Mouse (Mus musculus) MEL (cell line): ENCODE results near the gene Ccdc162. TPM values are rescaled to one million over a fixed set of nuclear protein-coding genes. Genes with fewer than 3 reads are reported as not detected.
A peak's percentile ranks its signal among the peaks of the same experiment; 100 is the strongest.

ENCODE experiments used
- BHLHE40 ChIP-seq: IDR thresholded peaks from 2 replicates; pipeline ENCODE4 v1.6.1; 2012; ENCODE audit warnings: low read depth, mild to moderate bottlenecking, inconsistent platforms, low read length, improper control_type of control experiment, borderline replicate concordance
- CHD1 ChIP-seq: IDR thresholded peaks from 2 replicates; pipeline ENCODE4 v1.6.1; 2012; ENCODE audit warnings: low read depth, mild to moderate bottlenecking, inconsistent platforms, low read length, improper control_type of control experiment
- CHD2 ChIP-seq: IDR thresholded peaks from 2 replicates; pipeline ENCODE4 v1.6.1; 2011; ENCODE audit warnings: low read length, improper control_type of control experiment
- CTCF ChIP-seq, 3 experiments: IDR thresholded peaks in 2 of 3; conservative IDR thresholded peaks in 1 of 3; 2 replicates each; pipeline ENCODE4 v1.5.1; 2011 to 2012; ENCODE audit warnings: low read length in 3 of 3, low read depth in 2 of 3, mild to moderate bottlenecking in 2 of 3, improper control_type of control experiment in 1 of 3, inconsistent platforms in 1 of 3, mixed read lengths in 1 of 3, moderate library complexity in 1 of 3; ENCODE audit not compliant: control insufficient read depth in 1 of 3, insufficient read depth in 1 of 3, poor library complexity in 1 of 3, severe bottlenecking in 1 of 3
- E2F4 ChIP-seq: IDR thresholded peaks from 2 replicates; pipeline ENCODE4 v1.6.1; 2011; ENCODE audit warnings: low read depth, low read length, improper control_type of control experiment, borderline replicate concordance
- ELF1 ChIP-seq: IDR thresholded peaks from 2 replicates; pipeline ENCODE4 v1.6.1; 2014; ENCODE audit warnings: low read depth, mild to moderate bottlenecking, inconsistent platforms, low read length, improper control_type of control experiment, moderate library complexity
- EP300 ChIP-seq, 2 experiments: IDR thresholded peaks; 2 replicates each; pipeline ENCODE4 v1.6.1; 2011; ENCODE audit warnings: improper control_type of control experiment in 2 of 2, low read length in 2 of 2, low read depth in 1 of 2, mild to moderate bottlenecking in 1 of 2
- GATA1 ChIP-seq: IDR thresholded peaks from 2 replicates; pipeline ENCODE4 v1.6.1; 2011; ENCODE audit warnings: low read depth, low read length, improper control_type of control experiment
- HCFC1 ChIP-seq: IDR thresholded peaks from 2 replicates; pipeline ENCODE4 v1.6.1; 2012; ENCODE audit warnings: low read depth, mild to moderate bottlenecking, inconsistent platforms, low read length, improper control_type of control experiment, moderate library complexity
- JUND ChIP-seq: IDR thresholded peaks from 2 replicates; pipeline ENCODE4 v1.6.1; 2011; ENCODE audit warnings: low read depth, mild to moderate bottlenecking, improper control_type of control experiment, low read length
- MAX ChIP-seq: IDR thresholded peaks from 2 replicates; pipeline ENCODE4 v1.6.1; 2011; ENCODE audit warnings: low read length, improper control_type of control experiment
- MAZ ChIP-seq: IDR thresholded peaks from 2 replicates; pipeline ENCODE4 v1.6.1; 2012; ENCODE audit warnings: low read depth, mild to moderate bottlenecking, inconsistent platforms, low read length, improper control_type of control experiment
- MEF2A ChIP-seq: IDR thresholded peaks from 2 replicates; pipeline ENCODE4 v1.6.1; 2014; ENCODE audit warnings: low read depth, mild to moderate bottlenecking, inconsistent platforms, low read length, improper control_type of control experiment; ENCODE audit not compliant: poor library complexity, insufficient replicate concordance, severe bottlenecking; ENCODE audit errors: extremely low read depth
- MXI1 ChIP-seq: IDR thresholded peaks from 2 replicates; pipeline ENCODE4 v1.6.1; 2011; ENCODE audit warnings: mild to moderate bottlenecking, low read depth, low read length, improper control_type of control experiment
- MYB ChIP-seq: IDR thresholded peaks from 2 replicates; pipeline ENCODE4 v1.6.1; 2011; ENCODE audit warnings: mild to moderate bottlenecking, low read depth, low read length, improper control_type of control experiment
- NELFE ChIP-seq: IDR thresholded peaks from 2 replicates; pipeline ENCODE4 v1.6.1; 2011; ENCODE audit warnings: low read depth, low read length, improper control_type of control experiment
- NRF1 ChIP-seq: IDR thresholded peaks from 2 replicates; pipeline ENCODE4 v1.6.1; 2014; ENCODE audit warnings: low read depth, mild to moderate bottlenecking, inconsistent platforms, low read length, improper control_type of control experiment, moderate library complexity; ENCODE audit not compliant: poor library complexity, insufficient read depth, severe bottlenecking
- POLR2A ChIP-seq, 2 experiments: IDR thresholded peaks; 2 replicates each; pipeline ENCODE4 v1.6.1; 2011 to 2012; ENCODE audit warnings: low read length in 2 of 2, mild to moderate bottlenecking in 2 of 2, control low read depth in 1 of 2, improper control_type of control experiment in 1 of 2, low read depth in 1 of 2, moderate library complexity in 1 of 2; ENCODE audit not compliant: control insufficient read depth in 1 of 2, insufficient read depth in 1 of 2, poor library complexity in 1 of 2
- POLR2AphosphoS2 ChIP-seq: IDR thresholded peaks from 2 replicates; pipeline ENCODE4 v1.6.1; 2011; ENCODE audit warnings: low read length, improper control_type of control experiment
- POLR2AphosphoS5 ChIP-seq: IDR thresholded peaks from 2 replicates; pipeline ENCODE4 v1.6.1; 2012; ENCODE audit warnings: low read depth, borderline replicate concordance, mild to moderate bottlenecking, inconsistent platforms, low read length, moderate library complexity, mixed read lengths
- RCOR1 ChIP-seq: IDR thresholded peaks from 2 replicates; pipeline ENCODE4 v1.6.1; 2012; ENCODE audit warnings: low read depth, mild to moderate bottlenecking, inconsistent platforms, low read length, improper control_type of control experiment
- SIN3A ChIP-seq: IDR thresholded peaks from 2 replicates; pipeline ENCODE4 v1.6.1; 2012; ENCODE audit warnings: low read length, improper control_type of control experiment, inconsistent platforms
- TAL1 ChIP-seq: IDR thresholded peaks from 2 replicates; pipeline ENCODE4 v1.6.1; 2012; ENCODE audit warnings: mild to moderate bottlenecking, inconsistent platforms, low read length, moderate library complexity, mixed read lengths
- TBP ChIP-seq: IDR thresholded peaks from 2 replicates; pipeline ENCODE4 v1.8.0; 2011; ENCODE audit warnings: low read depth, low read length, improper control_type of control experiment
- USF1 ChIP-seq: IDR thresholded peaks from 2 replicates; pipeline ENCODE4 v1.6.1; 2014; ENCODE audit warnings: low read depth, mild to moderate bottlenecking, inconsistent platforms, low read length, improper control_type of control experiment, moderate library complexity
- ZKSCAN1 ChIP-seq: IDR thresholded peaks from 2 replicates; pipeline ENCODE4 v1.6.1; 2012; ENCODE audit warnings: low read depth, mild to moderate bottlenecking, inconsistent platforms, low read length, improper control_type of control experiment, moderate library complexity
- ZNF384 ChIP-seq: IDR thresholded peaks from 2 replicates; pipeline ENCODE4 v1.6.1; 2012; ENCODE audit warnings: low read depth, mild to moderate bottlenecking, inconsistent platforms, low read length, improper control_type of control experiment
- polyA plus RNA-seq, 2 experiments: library from polyadenylated mRNA; stranded (reverse) in 1 of 2; unstranded in 1 of 2; fragments of >175 nt in 1 of 2; fragments of >200 nt in 1 of 2; gene quantifications; 2 replicates each; pipeline versions ENCODE4 v1.2.1 to v1.2.4; 2012; ENCODE audit warnings: low replicate concordance in 2 of 2, low read depth in 1 of 2; ENCODE audit not compliant: insufficient read length in 2 of 2, insufficient read depth in 1 of 2, missing spikeins in 1 of 2
- total RNA-seq: library from RNA; depleted of rRNA; stranded (reverse); fragments of 300-350 nt; gene quantifications from 2 replicates; pipeline ENCODE4 v1.2.3, GENCODE M21; 2012

Ccdc162 gene
- total and polyA plus RNA-seq, 3 experiments, result 0.06 TPM; not detected in 2

- TF ChIP-seq CHD1, result peak; percentile 99
- 0 out of 2 replicates have a peak, but pooled peaks have one; percentile 29 for TF ChIP-seq NRF1
- peak; percentile 45; the same call in 1 of the 2 replicates for TF ChIP-seq MAZ
- TF ChIP-seq CHD2, result no peak
- TF ChIP-seq HCFC1, result peak; percentile 75
- TF ChIP-seq MEF2A, result no peak
- peak; percentile 78; the same call in 1 of the 2 replicates for TF ChIP-seq SIN3A
- peak; percentile 79 for TF ChIP-seq BHLHE40
- no peak for TF ChIP-seq EP300 (IDR thresholded peaks at IDR 0.05; ENCODE audit: low read depth in 1 of 2, low read length in 2 of 2)
- TF ChIP-seq ELF1, result 0 out of 2 replicates have a peak, but pooled peaks have one; percentile 13
- TF ChIP-seq GATA1, result no peak
- no peak for TF ChIP-seq TAL1
- TF ChIP-seq POLR2AphosphoS5, result 0 out of 2 replicates have a peak, but pooled peaks have one; percentile 61
- TF ChIP-seq MXI1, result 0 out of 2 replicates have a peak, but pooled peaks have one; percentile 30
- no peak for TF ChIP-seq CTCF (IDR thresholded peaks at IDR 0.05 in 2 of 3, conservative IDR thresholded peaks at IDR 0.05 in 1 of 3; ENCODE audit: control insufficient read depth in 1 of 3, insufficient read depth in 1 of 3, low read depth in 2 of 3, low read length in 3 of 3, poor library complexity in 1 of 3, severe bottlenecking in 1 of 3)
- no peak for TF ChIP-seq ZNF384
- TF ChIP-seq JUND, result no peak
- peak; percentile 94 for TF ChIP-seq NELFE
- no peak for TF ChIP-seq E2F4
- TF ChIP-seq USF1, result peak; percentile 94
- TF ChIP-seq POLR2AphosphoS2, result peak; percentile 91
- TF ChIP-seq MYB, result no peak
- peak; percentile 94 for TF ChIP-seq MAX
- no peak for TF ChIP-seq ZKSCAN1
- peak; percentile 65 to 93 for TF ChIP-seq POLR2A (IDR thresholded peaks at IDR 0.05; ENCODE audit: control insufficient read depth in 1 of 2, insufficient read depth in 1 of 2, low read depth in 1 of 2, low read length in 2 of 2, poor library complexity in 1 of 2)
- TF ChIP-seq RCOR1, result no peak
- peak; percentile 76 for TF ChIP-seq TBP
Observed at GRCm38 (mm10) chr10:41518981-41519618, 197.3 kb downstream of the Ccdc162 start, which contains the start of gene Cd164 (continued).
